Mouse (Mus musculus): ENCODE measurements at regions not wholly inside any gene's neighbourhood (a gene's known extent, or its start where the extent isn't known, plus 50 kb on each side); places are given as distances from the start of the nearest gene placed in this dataset.

DNA sequence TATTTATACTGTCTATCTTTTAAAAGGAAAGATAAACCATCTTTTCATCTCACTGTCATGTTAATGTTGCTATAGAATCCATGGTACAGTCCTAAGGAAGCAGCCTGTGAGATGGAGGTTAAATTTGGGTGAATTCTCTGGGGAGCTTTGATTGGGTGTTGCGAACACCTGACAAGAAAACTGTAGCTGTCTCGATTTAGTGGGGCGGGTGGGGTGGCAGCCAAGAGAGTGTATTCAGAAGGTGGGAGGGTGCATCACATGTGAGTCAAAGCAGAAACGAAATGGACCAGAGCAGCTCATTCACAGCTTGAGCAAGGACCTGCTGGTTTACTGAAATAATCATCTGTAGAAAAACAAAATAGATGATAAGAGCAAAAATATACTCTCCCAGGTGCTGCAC, 57.4 kb upstream of the Bank1 start:
- TF ChIP-seq CTCF (IDR thresholded peaks at IDR 0.05; ENCODE audit: borderline replicate concordance, insufficient read depth, low read depth, low read length) = no peak
- TF ChIP-seq POLR2A (IDR thresholded peaks at IDR 0.05; ENCODE audit: borderline replicate concordance, insufficient read depth, low read length) = no peak
